Mouse (Mus musculus): ENCODE results near the gene Lzts3. TPM values are rescaled to one million over a fixed set of nuclear protein-coding genes. Genes with fewer than 3 reads are reported as not detected.
A peak's percentile ranks its signal among the peaks of the same experiment; 100 is the strongest.

Gene Lzts3
- polyA plus RNA-seq, 1 experiment from 2014 or later = 5.1 TPM

DNA sequence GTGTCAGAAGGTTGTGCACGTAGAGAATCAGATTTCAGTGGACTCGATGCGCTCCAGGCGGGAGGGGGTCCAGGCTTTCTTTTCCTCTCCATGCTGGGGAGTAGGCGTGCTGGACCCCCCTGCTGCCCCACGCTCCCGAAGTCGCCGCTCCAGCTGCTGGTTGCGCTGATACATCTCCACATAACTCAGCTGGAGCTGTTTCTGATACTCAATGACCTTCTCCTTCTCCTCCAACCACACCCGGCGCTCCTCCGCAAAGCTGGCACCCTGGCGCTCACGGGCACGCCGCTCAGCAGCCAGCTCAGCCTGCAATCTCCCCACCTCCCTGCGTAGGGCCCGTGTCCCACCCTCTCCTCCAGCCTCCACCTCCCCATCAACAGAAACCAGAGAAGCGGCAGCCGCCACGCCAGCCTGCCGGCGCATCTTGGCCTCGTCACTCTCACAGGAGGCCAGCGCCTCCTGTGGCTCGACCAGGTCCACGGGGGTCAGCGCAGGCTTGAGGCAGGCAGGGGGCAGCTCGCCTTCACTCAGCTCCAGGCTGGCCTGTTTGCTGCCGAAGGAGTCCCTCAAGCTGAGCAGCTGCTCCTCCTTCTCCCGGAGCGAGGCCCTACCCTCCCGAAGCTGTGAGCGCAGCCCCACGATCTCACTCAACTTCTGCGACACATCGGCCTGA is 7.7 kb downstream of the Lzts3 start:
- no peak overlapping the region for H3K27ac ChIP-seq
- peak; percentile 49; the same call in 1 of the 2 replicates for ATAC-seq (ENCODE audit: insufficient number of reproducible peaks, insufficient read depth, low FRiP score, low TSS enrichment, low read depth)

GRCm38 (mm10) chr2:130634006-130634738 is 8.4 kb downstream of the Lzts3 start:
- 16% methylated on average over 14 of the region's 14 CpGs for WGBS
- peak overlapping the region; percentile 50 for H3K4me3 ChIP-seq
- no peak overlapping the region for H3K27ac ChIP-seq
- no peaks in the 10 kb centered on the region for H3K36me3 ChIP-seq
- H3K4me2 ChIP-seq = peak overlapping the region; percentile 90
- H3K4me1 ChIP-seq = peaks cover 28% of the 10 kb centered on the region
- ATAC-seq (ENCODE audit: insufficient number of reproducible peaks, insufficient read depth, low FRiP score, low TSS enrichment, low read depth) = no peak; the same call in 1 of the 2 replicates
- no peaks in the 10 kb centered on the region for H3K9me3 ChIP-seq
- H3K27me3 ChIP-seq = peaks cover 63% of the 10 kb centered on the region
- H3K9ac ChIP-seq = peak overlapping the region; percentile 73

More for the DNA sequence above, 7.7 kb downstream of the Lzts3 start:
- Histone ChIP-seq H3K4me1 (peaks cover 28% of the 10 kb centered on the region), H3K9me3 (no peaks in the 10 kb centered on the region), H3K36me3 (no peaks in the 10 kb centered on the region), H3K4me2 (peak overlapping the region; percentile 90), H3K9ac (peak overlapping the region; percentile 73), H3K4me3 (peak overlapping the region; percentile 50), H3K27me3 (peaks cover 63% of the 10 kb centered on the region)
- WGBS = 1% methylated on average over 38 of the region's 38 CpGs

GRCm38 (mm10) chr2:130632887-130633675 is 9.5 kb downstream of the Lzts3 start:
- H3K4me1 ChIP-seq = peaks cover 31% of the 10 kb centered on the region
- WGBS = 51% methylated on average over 5 of the region's 5 CpGs
- H3K27ac ChIP-seq = no peak overlapping the region
- ATAC-seq (ENCODE audit: insufficient number of reproducible peaks, insufficient read depth, low FRiP score, low TSS enrichment, low read depth) = no peak
- no peak overlapping the region for H3K4me2 ChIP-seq
- no peak overlapping the region for H3K4me3 ChIP-seq
- H3K9ac ChIP-seq = no peak overlapping the region
- peaks cover 53% of the 10 kb centered on the region for H3K27me3 ChIP-seq
- no peaks in the 10 kb centered on the region for H3K9me3 ChIP-seq
- peaks cover 2% of the 10 kb centered on the region for H3K36me3 ChIP-seq

GRCm38 (mm10) chr2:130632416-130632815 is 10.2 kb downstream of the Lzts3 start:
- Histone ChIP-seq H3K9me3 (no peaks in the 10 kb centered on the region), H3K4me2 (no peak overlapping the region), H3K4me1 (peaks cover 27% of the 10 kb centered on the region), H3K27me3 (peaks cover 46% of the 10 kb centered on the region), H3K27ac (no peak overlapping the region), H3K36me3 (peaks cover 9% of the 10 kb centered on the region), H3K9ac (no peak overlapping the region), H3K4me3 (no peak overlapping the region)
- WGBS = 64% methylated on average over 1 of the region's 1 CpGs
- no peak for ATAC-seq (ENCODE audit: insufficient number of reproducible peaks, insufficient read depth, low FRiP score, low TSS enrichment, low read depth)

GRCm38 (mm10) chr2:130629839-130630203 is 12.8 kb downstream of the Lzts3 start, which contains the start of the genes Fastkd5 and Ubox5:
TSS of gene Fastkd5 (minus strand) at chr2:130630027.
TSS of gene Ubox5 (minus strand) at chr2:130630038.
- peak within 1 kb of the TSS; percentile 78 for H3K4me2 ChIP-seq
- H3K27ac ChIP-seq = peak within 1 kb of the TSS; percentile 78
- H3K4me3 ChIP-seq = peak within 1 kb of the TSS; percentile 100
- H3K9ac ChIP-seq = peak within 1 kb of the TSS; percentile 97
- H3K36me3 ChIP-seq = peaks cover 31% of the 10 kb centered on the region
- ATAC-seq (ENCODE audit: insufficient number of reproducible peaks, insufficient read depth, low FRiP score, low TSS enrichment, low read depth) = peak; percentile 82
- 0% methylated on average over 25 of the region's 25 CpGs for WGBS
- H3K27me3 ChIP-seq = peaks cover 21% of the 10 kb centered on the region
- H3K4me1 ChIP-seq = peaks cover 12% of the 10 kb centered on the region
- no peaks in the 10 kb centered on the region for H3K9me3 ChIP-seq

DNA sequence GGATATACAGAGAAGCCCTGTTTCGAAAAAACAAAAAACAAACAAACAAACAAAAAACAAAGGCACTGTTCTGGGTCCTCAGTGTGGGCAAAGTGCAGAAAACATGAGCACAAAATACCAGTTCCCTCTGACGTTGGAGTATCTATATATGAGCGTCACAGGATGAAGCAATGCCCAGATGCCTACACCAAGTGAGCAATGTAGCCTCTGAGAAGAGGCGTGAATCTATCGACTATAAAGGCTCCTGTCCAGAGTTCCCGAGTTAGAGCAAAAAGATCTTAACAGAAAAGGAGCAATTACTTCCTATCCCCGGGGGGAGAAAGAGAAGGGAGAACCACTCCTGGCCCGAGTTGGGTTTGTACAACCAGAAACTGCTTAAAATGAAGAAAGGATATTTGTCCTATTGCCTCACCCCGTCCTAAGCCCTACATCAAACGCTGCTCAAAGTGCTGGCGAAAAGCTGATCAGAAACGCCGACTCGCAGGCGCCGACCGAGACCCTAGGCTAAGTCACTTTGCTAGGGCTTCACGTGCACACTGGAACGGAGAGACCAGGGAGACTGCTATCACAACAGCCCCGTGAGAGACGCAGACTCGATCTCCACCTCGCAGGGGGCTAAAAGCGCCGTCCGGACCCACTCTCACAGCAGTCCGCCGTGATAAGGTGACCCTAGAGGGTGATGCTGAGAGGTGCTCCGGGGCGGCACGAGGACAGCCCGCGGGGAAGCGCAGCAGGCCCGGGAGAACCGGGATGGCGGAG is 13.3 kb downstream of the Lzts3 start:
- no peaks in the 10 kb centered on the region for H3K9me3 ChIP-seq
- peak; percentile 26; the same call in 1 of the 2 replicates for ATAC-seq (ENCODE audit: insufficient number of reproducible peaks, insufficient read depth, low FRiP score, low TSS enrichment, low read depth)
- H3K4me2 ChIP-seq = peak overlapping the region; percentile 78
- peak overlapping the region; percentile 78 for H3K27ac ChIP-seq
- H3K27me3 ChIP-seq = peaks cover 15% of the 10 kb centered on the region
- H3K36me3 ChIP-seq = peaks cover 33% of the 10 kb centered on the region
- peak overlapping the region; percentile 100 for H3K4me3 ChIP-seq
- peak overlapping the region; percentile 97 for H3K9ac ChIP-seq
- peaks cover 6% of the 10 kb centered on the region for H3K4me1 ChIP-seq
- WGBS = 3% methylated on average over 37 of the region's 37 CpGs

DNA sequence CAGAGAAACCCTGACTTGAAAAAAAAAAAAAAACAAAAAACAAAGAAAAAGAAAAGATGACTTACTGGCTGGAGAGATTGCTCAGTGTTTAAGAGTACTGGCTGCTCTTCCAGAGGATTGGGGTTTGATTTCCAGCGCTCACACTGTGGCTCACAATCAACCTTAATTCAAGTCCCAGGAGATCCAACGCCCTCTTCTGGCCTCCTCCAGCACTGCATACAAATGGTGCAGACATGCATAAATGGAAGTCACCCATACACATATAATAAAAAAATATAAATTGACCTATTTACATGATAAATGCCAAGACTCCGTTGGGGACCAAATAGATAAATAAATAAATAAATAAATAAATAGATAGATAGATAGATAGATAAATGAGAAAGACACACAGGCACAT is 14.2 kb downstream of the Lzts3 start:
- H3K36me3 ChIP-seq = peaks cover 37% of the 10 kb centered on the region
- WGBS = 57% methylated on average over 3 of the region's 3 CpGs
- ATAC-seq (ENCODE audit: insufficient number of reproducible peaks, insufficient read depth, low FRiP score, low TSS enrichment, low read depth) = no peak

GRCm38 (mm10) chr2:130618972-130619371 is 23.6 kb downstream of the Lzts3 start:
- Histone ChIP-seq H3K4me2 (no peak overlapping the region), H3K36me3 (peaks cover 67% of the 10 kb centered on the region), H3K27ac (no peak overlapping the region), H3K4me1 (no peaks in the 10 kb centered on the region), H3K27me3 (no peaks in the 10 kb centered on the region), H3K9ac (no peak overlapping the region), H3K4me3 (no peak overlapping the region), H3K9me3 (no peaks in the 10 kb centered on the region)
- ATAC-seq (ENCODE audit: insufficient number of reproducible peaks, insufficient read depth, low FRiP score, low TSS enrichment, low read depth) = no peak
- WGBS = 93% methylated on average over 7 of the region's 7 CpGs

More for the DNA sequence above, 14.2 kb downstream of the Lzts3 start:
- Histone ChIP-seq H3K9ac (no peak overlapping the region), H3K4me2 (peak overlapping the region; percentile 78), H3K4me3 (peak overlapping the region; percentile 100), H3K9me3 (no peaks in the 10 kb centered on the region), H3K27me3 (peaks cover 7% of the 10 kb centered on the region; the same call in 1 of the 2 replicates), H3K27ac (no peak overlapping the region), H3K4me1 (peaks cover 4% of the 10 kb centered on the region)

- no peak overlapping the region for H3K9ac ChIP-seq
- ATAC-seq (ENCODE audit: insufficient number of reproducible peaks, insufficient read depth, low FRiP score, low TSS enrichment, low read depth) = no peak
- H3K4me2 ChIP-seq = no peak overlapping the region
- no peak overlapping the region for H3K4me3 ChIP-seq
- peaks cover 44% of the 10 kb centered on the region for H3K36me3 ChIP-seq
- H3K27ac ChIP-seq = no peak overlapping the region
- 64% methylated on average over 3 of the region's 3 CpGs for WGBS
- no peaks in the 10 kb centered on the region for H3K4me1 ChIP-seq
- H3K27me3 ChIP-seq = no peaks in the 10 kb centered on the region
- no peaks in the 10 kb centered on the region for H3K9me3 ChIP-seq
These were observed 29.5 kb downstream of the Lzts3 start for GRCm38 (mm10) chr2:130613091-130613490.

DNA sequence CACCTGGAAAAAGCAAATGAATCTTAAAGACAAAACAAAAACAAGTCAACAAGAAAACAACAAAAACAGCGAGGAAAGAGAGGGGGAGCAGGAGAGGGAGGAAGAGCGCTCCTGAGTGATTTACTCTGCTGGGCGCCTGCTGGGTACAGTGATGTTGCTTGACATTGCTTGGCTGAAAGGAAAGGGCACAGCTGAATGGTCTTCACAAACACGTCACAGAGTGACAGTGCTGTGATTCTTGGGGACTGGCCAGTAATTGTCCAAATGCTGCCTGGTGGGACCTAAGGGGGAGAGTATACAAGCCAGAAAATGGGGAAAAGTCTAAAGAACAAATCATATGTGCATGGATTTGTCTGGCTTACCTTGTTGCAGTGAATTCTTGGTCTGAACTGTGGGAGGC is 40.4 kb downstream of the Lzts3 start:
- no peak overlapping the region for H3K4me2 ChIP-seq
- no peaks in the 10 kb centered on the region for H3K4me1 ChIP-seq
- H3K9me3 ChIP-seq = no peaks in the 10 kb centered on the region
- WGBS = 88% methylated on average over 4 of the region's 4 CpGs
- no peak for ATAC-seq (ENCODE audit: insufficient number of reproducible peaks, insufficient read depth, low FRiP score, low TSS enrichment, low read depth)
- no peaks in the 10 kb centered on the region for H3K27me3 ChIP-seq
- H3K9ac ChIP-seq = no peak overlapping the region
- H3K27ac ChIP-seq = no peak overlapping the region
- peaks cover 67% of the 10 kb centered on the region for H3K36me3 ChIP-seq
- no peak overlapping the region for H3K4me3 ChIP-seq

DNA sequence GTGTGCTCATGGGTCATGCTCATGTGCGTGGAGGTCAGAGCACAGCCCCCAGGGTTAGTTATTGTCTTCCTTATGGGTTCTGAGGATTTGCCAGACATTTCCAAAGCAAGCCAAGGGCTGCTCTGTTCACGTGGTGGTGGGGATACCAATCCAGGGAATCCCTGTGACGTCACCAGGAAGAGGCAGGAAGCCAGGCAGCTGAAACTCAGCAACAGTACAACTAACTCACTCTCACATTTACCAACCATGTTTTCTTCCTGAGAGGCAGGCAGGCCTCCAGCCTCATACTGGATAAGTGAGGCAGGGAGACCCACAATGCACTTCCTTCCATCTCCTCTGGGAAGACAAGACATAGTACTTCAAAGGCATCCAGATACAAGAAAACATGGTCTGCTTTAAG is 44.2 kb downstream of the Lzts3 start:
- Histone ChIP-seq H3K4me2 (no peak overlapping the region), H3K4me3 (no peak overlapping the region), H3K4me1 (no peaks in the 10 kb centered on the region), H3K36me3 (peaks cover 84% of the 10 kb centered on the region), H3K9ac (no peak overlapping the region), H3K27ac (no peak overlapping the region), H3K9me3 (no peaks in the 10 kb centered on the region), H3K27me3 (no peaks in the 10 kb centered on the region)
- WGBS = 76% methylated on average over 3 of the region's 3 CpGs
- ATAC-seq (ENCODE audit: insufficient number of reproducible peaks, insufficient read depth, low FRiP score, low TSS enrichment, low read depth) = no peak
